Mouse (Mus musculus) activated CD4-positive, CD25-positive, alpha-beta regulatory T cell, adult 4 months (primary cell): ENCODE measurements around the gene Cd9. TPM values are rescaled to one million over a fixed set of nuclear protein-coding genes. Genes with fewer than 3 reads are reported as not detected.

Experiments used
- ATAC-seq: one replicate; pipeline ENCODE4 v1.8.0; 2017
- polyA plus RNA-seq, 2 experiments: library from polyadenylated mRNA; unstranded; fragments of 100-300 nt; shearing (Covaris generic); gene quantifications; one replicate each; pipeline ENCODE4 v1.2.1; 2017

Cd9 gene
- 100 to 1,000 TPM in 1 of 2 experiments, 10 to 100 TPM in 1; 73.3 to 104 TPM for polyA plus RNA-seq

DNA sequence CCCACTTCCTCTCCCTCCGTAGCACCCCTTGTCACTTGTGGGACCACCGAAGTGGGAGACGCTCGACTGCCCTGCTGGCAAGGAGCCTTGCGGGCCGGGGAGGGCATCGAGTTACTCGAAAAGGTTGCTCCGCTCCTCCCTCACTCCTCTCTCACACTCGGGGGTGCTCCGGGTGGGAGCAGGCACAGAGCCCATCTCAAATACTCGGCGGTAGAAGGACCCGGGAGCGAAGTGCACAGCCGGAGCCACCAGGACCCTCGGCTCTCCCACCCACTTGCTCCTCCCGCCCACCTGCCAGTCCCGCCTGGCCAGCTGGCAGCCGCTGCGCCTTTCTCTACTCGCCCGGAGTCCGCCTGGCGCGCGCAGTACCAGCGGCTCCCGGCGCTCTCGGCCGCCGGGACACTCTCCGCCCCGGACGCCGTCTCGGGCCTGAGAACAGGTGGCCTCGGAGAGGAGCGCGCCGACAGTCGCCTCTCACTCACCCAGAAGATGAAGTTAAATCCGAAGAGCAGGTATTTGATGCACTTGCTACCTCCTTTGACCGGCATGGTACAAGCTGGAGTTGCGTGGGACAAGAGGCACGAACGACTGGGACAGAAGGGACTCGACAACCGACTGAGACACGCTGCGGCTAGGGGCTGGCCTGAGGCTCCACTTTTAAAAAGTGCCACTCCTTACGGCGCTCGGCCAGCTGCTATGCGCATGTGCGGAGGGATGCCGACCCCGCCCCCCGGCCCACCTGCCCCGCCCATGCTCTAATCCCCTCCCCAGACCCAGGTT, at the start of gene Cd9:
Gene Cd9, minus strand, starts transcription at position 700 of the 780 bp plus-strand sequence.
- peak; percentile 58 for ATAC-seq

DNA sequence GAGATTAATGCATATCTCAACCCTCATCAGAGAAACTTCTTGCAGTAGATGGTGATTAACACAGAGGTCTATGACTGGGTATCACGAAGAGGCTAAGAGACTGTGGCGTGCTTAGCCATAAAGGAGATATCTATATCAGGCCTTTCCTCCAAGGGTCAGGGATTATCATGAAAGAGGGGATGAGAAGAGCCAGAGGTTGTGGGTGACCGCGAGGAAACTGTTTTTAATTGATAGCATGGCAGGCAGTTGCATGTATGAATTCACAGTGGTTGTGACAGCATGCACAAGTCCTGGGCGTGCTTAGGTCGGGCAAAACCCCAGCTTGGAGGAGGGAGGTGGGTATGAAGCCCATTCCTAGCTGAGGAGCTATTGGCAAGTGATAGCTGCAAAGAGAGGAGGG, 46.7 kb upstream of the Cd9 start:
- no peak for ATAC-seq

GRCm38 (mm10) chr6:125540826-125541225, 46.2 kb upstream of the Cd9 start:
- no peak for ATAC-seq

- no peak for ATAC-seq
Observed at GRCm38 (mm10) chr6:125540199-125540598, 45.6 kb upstream of the Cd9 start.

- no peak for ATAC-seq
Observed at GRCm38 (mm10) chr6:125539423-125539822, 44.8 kb upstream of the Cd9 start.

DNA sequence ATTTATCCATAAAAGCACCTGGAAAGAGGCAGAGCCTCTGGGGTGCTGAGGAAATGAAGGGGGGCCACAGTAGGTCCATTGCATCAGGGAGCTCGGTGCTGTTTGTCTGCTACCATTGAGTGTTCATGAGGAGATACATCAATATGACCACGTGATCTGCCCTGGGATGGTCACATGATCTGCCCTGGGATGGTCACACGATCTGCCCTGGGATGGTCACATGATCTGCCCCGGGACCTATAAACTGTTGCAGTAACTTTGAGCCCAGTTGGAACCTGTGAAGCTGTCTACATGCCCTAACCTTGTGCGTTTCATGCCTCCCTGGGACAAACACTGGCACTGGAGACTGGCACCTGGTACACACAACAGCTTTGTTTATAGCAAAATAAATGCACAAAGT, 43.9 kb upstream of the Cd9 start:
- no peak for ATAC-seq

- ATAC-seq: no peak
Observed at GRCm38 (mm10) chr6:125534990-125535389, 40.4 kb upstream of the Cd9 start.

GRCm38 (mm10) chr6:125533104-125533650, 38.6 kb upstream of the Cd9 start:
- no peak for ATAC-seq

DNA sequence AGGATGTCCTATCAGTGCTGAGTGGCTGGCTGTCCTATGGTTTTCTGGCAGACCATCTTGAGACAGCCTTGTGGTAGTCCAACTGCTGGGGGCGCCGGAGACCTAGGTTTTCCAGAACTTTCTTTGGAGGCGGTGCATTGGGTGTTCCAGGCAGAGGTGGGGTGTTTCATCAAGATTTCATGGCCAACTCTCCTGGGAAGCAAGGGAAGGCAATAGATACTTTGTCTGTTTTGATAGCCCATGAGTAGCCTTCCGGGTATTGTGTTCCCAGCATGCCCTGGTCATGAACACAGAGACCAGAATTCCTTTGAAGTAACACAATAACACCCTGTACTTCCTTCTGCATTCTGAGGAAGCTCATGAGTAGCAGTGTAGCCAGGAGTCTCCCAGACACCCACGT, 34.9 kb upstream of the Cd9 start:
- no peak for ATAC-seq

- ATAC-seq: no peak
Observed at GRCm38 (mm10) chr6:125528614-125529200, 34.1 kb upstream of the Cd9 start.

- no peak for ATAC-seq
Observed at GRCm38 (mm10) chr6:125526066-125526465, 31.5 kb upstream of the Cd9 start.

DNA sequence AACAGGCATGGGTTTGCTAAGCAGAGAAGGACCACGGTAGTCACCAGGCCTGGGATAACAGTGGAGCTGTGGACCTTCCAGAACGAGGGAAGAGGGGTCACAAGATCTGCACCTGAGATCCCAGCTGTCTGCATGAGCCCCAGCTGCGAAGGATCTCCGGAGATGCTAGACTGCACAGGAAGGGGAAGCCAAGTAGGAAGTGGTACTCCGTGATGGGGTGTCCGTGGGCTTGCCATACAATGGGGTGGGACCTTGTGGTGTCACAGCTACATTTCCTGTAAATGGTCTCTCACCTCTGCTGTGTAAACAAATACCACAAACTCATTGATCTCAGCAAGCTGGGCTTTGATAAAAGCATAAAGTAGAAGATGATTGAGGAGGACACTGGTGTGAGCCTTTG, 29.4 kb upstream of the Cd9 start:
- ATAC-seq: peak; percentile 57

GRCm38 (mm10) chr6:125521558-125522193, 27.1 kb upstream of the Cd9 start:
- no peak for ATAC-seq

- no peak for ATAC-seq
Observed at GRCm38 (mm10) chr6:125515503-125516315, 21.1 kb upstream of the Cd9 start.

DNA sequence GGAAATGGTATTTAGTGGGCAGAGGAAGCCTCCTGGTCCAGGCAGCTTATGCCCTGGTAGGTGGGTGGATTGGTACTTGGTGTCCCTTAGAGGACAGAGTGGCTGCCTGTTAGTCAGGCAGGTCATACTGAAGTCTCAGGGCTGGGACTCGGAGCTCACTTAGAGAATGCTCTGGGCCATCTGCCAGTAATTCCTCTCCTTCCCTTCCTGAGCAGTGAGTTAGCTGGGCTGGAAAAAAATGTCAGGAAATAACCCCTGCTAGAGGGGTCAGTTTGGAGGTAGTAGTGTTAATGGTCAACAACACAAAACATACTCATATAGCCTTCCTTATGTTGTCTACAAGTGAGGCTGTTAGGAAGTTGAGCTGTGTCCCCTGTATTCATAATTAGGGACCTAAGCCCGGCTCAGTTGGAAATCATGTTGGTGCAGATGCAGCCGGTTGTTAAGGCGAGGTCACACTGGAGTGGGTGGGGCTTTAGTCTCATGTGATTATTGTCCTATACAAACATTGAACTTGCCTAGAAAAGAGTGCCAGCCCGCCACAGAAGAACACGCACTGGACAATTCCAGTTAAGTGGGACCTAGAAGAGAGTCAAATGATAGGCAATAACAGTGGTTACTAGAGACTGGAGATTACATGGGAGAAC, 18.5 kb upstream of the Cd9 start:
- no peak for ATAC-seq

GRCm38 (mm10) chr6:125511196-125511595, 16.6 kb upstream of the Cd9 start:
- no peak for ATAC-seq

GRCm38 (mm10) chr6:125510645-125511044, 16.1 kb upstream of the Cd9 start:
- no peak for ATAC-seq

- ATAC-seq: no peak
Observed at GRCm38 (mm10) chr6:125509783-125510182, 15.2 kb upstream of the Cd9 start.

- ATAC-seq: no peak
Observed at GRCm38 (mm10) chr6:125506427-125506826, 11.8 kb upstream of the Cd9 start.

DNA sequence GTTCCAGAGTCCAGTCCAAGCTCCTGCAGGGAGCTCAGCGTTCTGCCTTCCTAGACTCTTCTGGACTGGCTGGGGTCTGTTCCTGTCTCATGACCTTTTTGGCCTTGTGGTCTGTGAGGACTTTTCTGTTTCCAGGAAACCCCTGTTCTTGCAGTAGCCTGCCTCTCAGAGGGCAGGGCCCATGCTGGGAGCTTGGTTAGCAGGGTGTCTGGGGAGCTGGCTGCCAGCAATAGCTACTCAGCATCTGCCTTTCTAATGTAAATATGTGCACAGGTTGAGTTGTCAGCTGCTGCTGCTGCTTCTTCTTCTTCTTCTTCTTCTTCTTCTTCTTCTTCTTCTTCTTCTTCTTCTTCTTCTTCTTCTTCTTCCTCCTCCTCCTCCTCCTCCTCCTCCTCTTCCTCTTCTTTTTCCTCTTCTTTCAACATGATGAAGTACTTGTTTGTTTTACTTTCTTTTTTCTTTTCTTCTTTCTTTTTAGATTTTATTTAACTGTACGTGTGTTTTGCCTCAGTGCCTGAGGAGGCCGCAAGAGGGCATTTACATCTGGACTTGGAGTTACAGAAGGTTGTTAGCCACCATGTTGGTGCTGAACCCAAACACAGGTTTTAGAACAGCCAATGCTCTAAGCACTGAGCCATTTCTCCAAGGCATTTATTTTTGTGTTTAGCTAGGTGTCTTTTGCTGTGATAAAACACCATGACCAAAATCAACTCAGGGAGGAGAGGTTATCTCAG, 10.2 kb upstream of the Cd9 start:
- no peak for ATAC-seq

- no peak for ATAC-seq
Observed at GRCm38 (mm10) chr6:125503186-125503802, 8.7 kb upstream of the Cd9 start.
